Mouse (Mus musculus) neural tube, embryonic 11.5 days (tissue): ENCODE measurements around the gene Grap2. TPM values are rescaled to one million over a fixed set of nuclear protein-coding genes. Genes with fewer than 3 reads are reported as not detected.

ENCODE experiments used
- ATAC-seq: fragments of 200-750 bp; cut with Nextera tagmentation; 2 replicates; pipeline ENCODE4 v1.8.0; 2017; ENCODE audit warnings: moderate number of reproducible peaks, mild to moderate bottlenecking, moderate TSS enrichment, moderate library complexity; ENCODE audit not compliant: insufficient read depth, low FRiP score, low TSS enrichment
- DNase-seq: peaks from one replicate; pipeline ENCODE4 v3.0.0-alpha.2; 2015; ENCODE audit warnings: low spot score
- H3K27ac ChIP-seq: fragments of 300-500 bp; sonication (generic); 2 replicates; pipeline ENCODE4 v1.5.1; 2014; ENCODE audit warnings: low read depth, mild to moderate bottlenecking, low read length
- H3K27me3 ChIP-seq: fragments of 300-500 bp; sonication (generic); 2 replicates; pipeline ENCODE4 v1.6.1; 2014; ENCODE audit warnings: mild to moderate bottlenecking, low read length, mixed read lengths; ENCODE audit not compliant: control insufficient read depth, insufficient read depth
- H3K36me3 ChIP-seq: fragments of 300-500 bp; sonication (generic); 2 replicates; pipeline ENCODE4 v1.6.1; 2014; ENCODE audit warnings: mild to moderate bottlenecking, low read length, moderate library complexity, mixed read lengths; ENCODE audit not compliant: control insufficient read depth, insufficient read depth
- H3K4me1 ChIP-seq: fragments of 300-500 bp; sonication (generic); 2 replicates; pipeline ENCODE4 v1.6.1; 2014; ENCODE audit warnings: low read length, mixed read lengths; ENCODE audit not compliant: control insufficient read depth, insufficient read depth
- H3K4me2 ChIP-seq: fragments of 300-500 bp; sonication (generic); 2 replicates; pipeline ENCODE4 v1.6.1; 2014; ENCODE audit warnings: low read depth, mild to moderate bottlenecking, moderate library complexity
- H3K4me3 ChIP-seq: fragments of 300-500 bp; sonication (generic); 2 replicates; pipeline ENCODE4 v1.5.1; 2014; ENCODE audit warnings: low read depth, low read length
- H3K9ac ChIP-seq: fragments of 300-500 bp; sonication (generic); 2 replicates; pipeline ENCODE4 v1.6.1; 2014; ENCODE audit warnings: mild to moderate bottlenecking, low read length
- H3K9me3 ChIP-seq: fragments of 300-500 bp; sonication (generic); 2 replicates; pipeline ENCODE4 v1.6.1; 2016; ENCODE audit warnings: low read length; ENCODE audit not compliant: control insufficient read depth
- WGBS: fragments of 180-500 bp; shearing (Covaris S2); extraction: QIAGEN DNeasy Blood & Tissue Kit; methylation state at CpG from one replicate; pipeline ENCODE4 v1.1.7; 2014; 5-methylcytosine and 5-hydroxymethylcytosine counted together
- polyA plus RNA-seq: library from polyadenylated mRNA; unstranded; fragments of >200 nt; fragmentation: Nextera tagmentation; extraction: Ambion mirVana; gene quantifications from 2 replicates; pipeline ENCODE4 v1.2.1, GENCODE M21; 2014

Grap2 gene
- polyA plus RNA-seq, 1 experiment from 2014 or later = 4.3 TPM

DNA sequence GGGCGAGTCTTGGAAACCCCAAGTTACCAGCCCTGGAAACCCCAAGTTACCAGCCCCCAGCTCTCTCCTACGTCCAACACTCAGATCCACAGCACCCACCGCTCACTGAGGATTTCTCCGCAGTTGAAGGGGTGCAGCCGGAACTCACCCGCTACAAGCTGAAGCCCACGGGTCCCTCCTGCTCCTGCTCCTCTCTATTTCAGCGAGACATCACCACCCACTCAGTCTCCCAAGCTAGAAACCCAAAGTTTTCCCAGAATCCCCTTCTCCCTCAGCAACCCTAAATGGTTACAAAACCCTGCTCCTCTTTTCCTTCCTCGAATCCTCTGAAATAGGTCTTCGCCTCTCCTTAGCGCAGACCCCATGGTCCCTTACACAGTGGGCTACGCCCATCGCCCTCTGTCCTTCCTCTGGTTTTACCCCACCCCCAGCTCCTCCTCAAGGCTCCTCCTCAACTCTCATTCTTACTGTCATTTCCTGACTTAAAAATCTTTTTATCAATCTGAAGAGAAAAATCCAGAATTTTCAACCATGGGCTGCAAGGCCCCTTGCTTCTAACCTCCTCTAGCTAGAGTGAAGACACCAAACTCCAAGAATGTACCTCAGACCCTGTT is 60.0 kb downstream of the Grap2 start:
- H3K4me2 ChIP-seq = no peak overlapping the region
- no peaks in the 10 kb centered on the region for H3K9me3 ChIP-seq
- DNase-seq (no peak), ATAC-seq (no peak)
- no peaks in the 10 kb centered on the region for H3K27me3 ChIP-seq
- H3K36me3 ChIP-seq = no peaks in the 10 kb centered on the region
- H3K4me1 ChIP-seq = no peaks in the 10 kb centered on the region
- H3K9ac ChIP-seq = no peak overlapping the region
- H3K27ac ChIP-seq = no peak overlapping the region
- no peak overlapping the region for H3K4me3 ChIP-seq
- 86% methylated on average over 13 of the region's 13 CpGs for WGBS

DNA sequence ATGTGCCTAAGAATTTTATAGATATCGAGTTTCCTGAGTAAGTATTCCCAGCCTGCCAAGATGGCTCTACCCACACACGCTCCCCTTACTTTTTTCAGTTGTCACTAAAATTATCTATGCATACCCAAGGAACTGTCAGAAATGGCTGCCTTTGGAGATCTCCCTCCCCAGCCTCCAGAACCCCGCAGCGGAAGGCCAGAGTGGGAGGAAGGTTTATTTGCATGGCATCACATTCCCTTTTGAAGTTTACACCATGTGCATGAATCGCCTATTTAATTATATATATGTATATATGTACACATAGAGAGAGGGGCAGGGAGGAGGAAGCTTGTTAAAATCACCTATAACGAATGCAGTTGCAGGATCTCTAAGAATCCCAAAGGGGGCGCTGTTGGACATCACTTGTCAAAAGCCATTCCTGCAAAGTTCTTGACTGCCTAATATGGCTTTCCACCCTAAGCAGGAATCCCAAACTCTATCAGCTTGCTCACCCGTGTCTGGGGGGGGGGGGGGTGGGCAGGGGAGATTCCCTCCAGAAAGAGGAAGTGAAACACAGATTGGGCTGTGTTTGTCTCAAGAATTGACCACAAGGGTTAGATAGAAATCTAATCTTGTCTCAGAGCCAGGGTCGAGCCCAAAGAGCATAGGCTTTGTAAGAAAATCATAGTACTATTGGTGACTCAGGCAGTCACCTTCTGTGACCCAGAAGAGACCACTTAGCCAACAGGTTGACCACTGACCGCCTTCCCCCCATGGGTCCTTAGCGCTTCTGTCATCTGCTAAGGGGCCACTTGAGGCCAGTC is 62.2 kb downstream of the Grap2 start:
- Histone ChIP-seq H3K9ac (no peak overlapping the region), H3K27ac (no peak overlapping the region), H3K9me3 (no peaks in the 10 kb centered on the region), H3K4me2 (no peak overlapping the region), H3K4me3 (no peak overlapping the region), H3K27me3 (no peaks in the 10 kb centered on the region), H3K36me3 (no peaks in the 10 kb centered on the region), H3K4me1 (no peaks in the 10 kb centered on the region)
- 65% methylated on average over 11 of the region's 11 CpGs for WGBS
- no peak for ATAC-seq
- no peak for DNase-seq

DNA sequence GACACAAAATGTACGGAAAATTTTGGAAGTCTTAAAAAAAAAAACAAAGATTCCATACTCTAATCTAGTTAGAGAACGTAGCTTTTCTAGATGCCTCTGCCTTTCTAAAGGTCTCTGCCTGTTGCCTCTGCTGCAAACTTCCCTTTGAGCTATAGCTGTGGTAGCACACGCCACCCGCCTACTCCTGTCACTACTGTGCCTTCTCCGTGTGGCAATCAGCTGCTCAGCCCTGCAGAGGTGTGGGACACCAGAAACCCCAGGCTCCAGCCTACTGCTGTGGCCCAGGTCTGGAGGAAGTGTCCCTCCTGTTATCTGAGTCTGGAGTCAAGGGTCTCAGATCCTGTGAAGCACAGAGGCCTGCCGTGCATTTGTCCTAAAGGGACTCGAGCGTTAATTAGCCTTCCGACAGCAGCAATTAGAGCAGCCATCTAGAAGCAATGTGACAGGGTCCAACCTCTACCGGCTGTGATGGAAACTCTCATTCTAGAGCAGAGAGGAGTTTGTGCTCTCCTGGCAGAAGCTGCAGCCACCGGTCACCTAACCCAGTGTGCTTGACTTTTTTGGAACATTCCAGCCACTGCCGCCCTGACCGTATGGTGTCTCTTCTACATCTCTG is 64.5 kb downstream of the Grap2 start:
- 52% methylated on average over 13 of the region's 13 CpGs for WGBS
- Histone ChIP-seq H3K9ac (no peak overlapping the region), H3K9me3 (no peaks in the 10 kb centered on the region), H3K36me3 (no peaks in the 10 kb centered on the region), H3K27me3 (no peaks in the 10 kb centered on the region), H3K27ac (no peak overlapping the region), H3K4me2 (no peak overlapping the region), H3K4me3 (no peak overlapping the region), H3K4me1 (no peaks in the 10 kb centered on the region)
- DNase-seq = no peak
- ATAC-seq = no peak

DNA sequence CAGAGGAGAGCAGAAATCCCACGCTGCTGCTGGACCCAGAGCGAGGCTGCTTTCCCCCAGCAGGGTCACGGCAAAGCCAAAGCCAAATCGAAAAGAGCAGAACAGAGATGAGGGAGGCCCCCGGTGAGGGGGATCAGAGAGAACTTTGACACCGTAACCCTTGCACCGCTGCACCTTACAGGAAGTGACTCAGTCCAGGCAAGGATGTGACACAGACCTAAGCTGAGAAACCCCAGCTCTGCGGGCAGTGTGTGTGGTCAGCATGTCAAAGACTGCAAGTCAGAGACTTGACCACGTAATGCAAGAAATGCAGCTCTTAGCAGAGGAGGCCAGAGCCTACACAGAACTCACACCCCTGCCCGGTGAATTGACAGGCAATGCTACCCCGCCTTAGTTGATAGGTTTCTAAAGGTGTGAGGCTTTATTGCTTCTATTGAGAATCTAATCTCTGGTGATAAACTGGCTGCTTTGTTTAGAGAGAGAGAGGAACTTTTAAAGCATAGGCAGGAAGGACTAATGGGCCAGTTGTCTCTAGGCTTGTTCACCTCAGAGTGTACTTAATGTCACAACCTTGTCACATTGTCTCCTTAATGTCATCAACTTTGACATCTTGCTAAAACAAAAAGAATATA is 66.8 kb downstream of the Grap2 start:
- Histone ChIP-seq H3K36me3 (no peaks in the 10 kb centered on the region), H3K9ac (no peak overlapping the region), H3K27me3 (no peaks in the 10 kb centered on the region), H3K9me3 (no peaks in the 10 kb centered on the region), H3K27ac (no peak overlapping the region), H3K4me3 (no peak overlapping the region), H3K4me1 (no peaks in the 10 kb centered on the region), H3K4me2 (no peak overlapping the region)
- ATAC-seq (no peak), DNase-seq (no peak)
- 65% methylated on average over 11 of the region's 11 CpGs for WGBS

DNA sequence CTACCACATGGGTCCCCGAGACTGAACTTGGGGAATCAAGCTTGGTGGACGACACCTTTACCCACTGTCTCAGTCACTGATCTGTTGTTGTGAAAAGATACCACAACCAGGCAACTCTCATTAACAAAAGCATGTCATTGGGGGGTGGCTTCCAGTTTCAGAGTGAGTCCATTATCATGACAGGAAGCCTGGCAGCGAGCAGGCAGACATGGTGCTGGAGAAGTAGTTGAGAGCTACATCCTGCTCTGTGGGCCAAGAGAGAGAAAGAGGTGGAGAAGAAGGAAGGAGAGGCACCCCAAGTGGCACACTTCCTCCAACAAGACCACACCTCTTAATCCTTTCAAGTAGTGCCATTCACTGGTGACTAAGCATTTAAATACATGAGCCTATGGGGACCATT is 67.5 kb downstream of the Grap2 start:
- H3K9me3 ChIP-seq = no peaks in the 10 kb centered on the region
- no peaks in the 10 kb centered on the region for H3K4me1 ChIP-seq
- no peak overlapping the region for H3K9ac ChIP-seq
- ATAC-seq (no peak), DNase-seq (no peak)
- no peak overlapping the region for H3K4me3 ChIP-seq
- 81% methylated on average over 3 of the region's 3 CpGs for WGBS
- no peaks in the 10 kb centered on the region for H3K27me3 ChIP-seq
- H3K36me3 ChIP-seq = no peaks in the 10 kb centered on the region
- H3K27ac ChIP-seq = no peak overlapping the region
- H3K4me2 ChIP-seq = no peak overlapping the region

DNA sequence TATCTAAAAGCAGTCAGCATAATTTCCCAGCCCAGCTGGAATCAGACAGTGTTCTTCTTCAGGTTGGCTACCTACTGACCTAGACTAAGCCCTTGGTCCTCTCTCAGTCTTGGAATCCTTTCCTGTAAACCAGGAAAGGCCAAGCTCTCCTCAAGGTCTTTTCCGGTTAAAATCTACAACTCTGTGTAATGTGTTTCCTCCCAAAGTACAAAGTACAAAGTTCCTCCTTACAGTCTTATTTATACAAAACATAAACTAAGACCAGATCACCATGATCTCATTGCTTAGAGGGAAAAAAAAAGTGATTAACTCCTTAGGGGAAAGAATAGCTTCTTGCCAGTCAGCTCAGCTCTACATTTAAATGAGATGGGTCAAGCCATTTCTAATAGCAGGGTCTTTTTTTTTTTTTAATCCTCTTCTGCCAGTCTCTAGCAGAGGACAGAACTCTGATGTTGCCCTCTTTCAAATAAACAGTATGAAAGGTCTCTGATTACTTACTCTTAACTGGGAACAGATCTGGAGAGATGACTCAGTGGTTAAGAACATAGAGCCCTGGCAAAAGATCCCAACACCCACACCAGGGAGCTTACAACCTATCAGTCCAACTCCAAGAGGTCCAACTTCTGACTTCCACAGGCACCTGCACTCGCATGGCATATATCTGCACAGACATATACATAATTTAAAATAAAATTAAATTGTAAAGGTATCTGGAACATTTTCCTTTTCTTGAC is 69.5 kb downstream of the Grap2 start:
- ATAC-seq (no peak), DNase-seq (no peak)
- no peaks in the 10 kb centered on the region for H3K27me3 ChIP-seq
- no peaks in the 10 kb centered on the region for H3K9me3 ChIP-seq
- no peaks in the 10 kb centered on the region for H3K36me3 ChIP-seq
- H3K27ac ChIP-seq = no peak overlapping the region
- 94% methylated on average over 2 of the region's 2 CpGs for WGBS
- no peaks in the 10 kb centered on the region for H3K4me1 ChIP-seq
- H3K4me2 ChIP-seq = no peak overlapping the region
- H3K4me3 ChIP-seq = no peak overlapping the region
- no peak overlapping the region for H3K9ac ChIP-seq

DNA sequence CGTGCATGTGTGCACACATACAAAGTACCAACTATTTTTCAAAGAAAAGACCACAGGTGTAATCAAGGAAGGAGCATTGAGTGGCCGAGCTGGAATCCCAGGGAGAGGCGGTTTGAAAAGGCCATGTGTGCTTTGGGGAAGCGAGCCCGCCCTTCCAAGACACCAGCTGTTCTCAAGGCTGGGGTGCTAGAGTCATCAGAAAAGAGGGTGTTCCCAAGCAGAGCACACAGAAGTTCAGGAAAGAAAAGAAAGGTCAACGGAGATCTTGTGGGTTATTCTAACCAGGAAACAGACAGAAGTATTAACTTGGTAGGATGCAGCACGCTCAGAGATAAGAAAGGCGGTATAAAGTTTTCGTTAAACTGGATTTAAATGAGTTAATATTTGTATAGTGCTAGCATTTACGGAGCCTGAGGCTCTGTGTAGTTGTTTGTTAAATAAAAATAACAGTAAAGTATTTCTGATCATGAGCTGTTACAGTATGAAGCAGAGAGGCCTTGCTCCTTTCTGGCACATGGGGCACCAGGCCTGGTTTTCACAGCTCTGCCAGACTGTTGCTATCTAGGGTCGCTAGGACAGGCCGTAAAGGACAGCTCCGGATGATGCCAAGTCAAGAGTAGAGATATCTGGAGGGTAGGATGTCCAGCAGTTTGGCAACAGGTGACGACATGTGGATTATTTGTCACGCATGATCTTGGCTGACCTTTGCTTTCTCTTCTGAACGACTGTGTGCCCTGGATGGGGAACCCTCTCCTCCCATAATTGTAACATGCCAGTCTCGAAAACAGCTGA is 72.8 kb downstream of the Grap2 start:
- DNase-seq (no peak), ATAC-seq (no peak)
- 83% methylated on average over 17 of the region's 17 CpGs for WGBS
- H3K4me2 ChIP-seq = no peak overlapping the region
- H3K4me3 ChIP-seq = no peak overlapping the region
- no peaks in the 10 kb centered on the region for H3K27me3 ChIP-seq
- no peaks in the 10 kb centered on the region for H3K4me1 ChIP-seq
- H3K9ac ChIP-seq = no peak overlapping the region
- H3K36me3 ChIP-seq = no peaks in the 10 kb centered on the region
- H3K9me3 ChIP-seq = no peaks in the 10 kb centered on the region
- H3K27ac ChIP-seq = no peak overlapping the region
